Mouse (Mus musculus): ENCODE data around the gene Pik3c2b. TPM values are rescaled to one million over a fixed set of nuclear protein-coding genes. Genes with fewer than 3 reads are reported as not detected.

The Pik3c2b gene
- polyA plus RNA-seq, 1 experiment from 2014 or later: 15.4 TPM

DNA sequence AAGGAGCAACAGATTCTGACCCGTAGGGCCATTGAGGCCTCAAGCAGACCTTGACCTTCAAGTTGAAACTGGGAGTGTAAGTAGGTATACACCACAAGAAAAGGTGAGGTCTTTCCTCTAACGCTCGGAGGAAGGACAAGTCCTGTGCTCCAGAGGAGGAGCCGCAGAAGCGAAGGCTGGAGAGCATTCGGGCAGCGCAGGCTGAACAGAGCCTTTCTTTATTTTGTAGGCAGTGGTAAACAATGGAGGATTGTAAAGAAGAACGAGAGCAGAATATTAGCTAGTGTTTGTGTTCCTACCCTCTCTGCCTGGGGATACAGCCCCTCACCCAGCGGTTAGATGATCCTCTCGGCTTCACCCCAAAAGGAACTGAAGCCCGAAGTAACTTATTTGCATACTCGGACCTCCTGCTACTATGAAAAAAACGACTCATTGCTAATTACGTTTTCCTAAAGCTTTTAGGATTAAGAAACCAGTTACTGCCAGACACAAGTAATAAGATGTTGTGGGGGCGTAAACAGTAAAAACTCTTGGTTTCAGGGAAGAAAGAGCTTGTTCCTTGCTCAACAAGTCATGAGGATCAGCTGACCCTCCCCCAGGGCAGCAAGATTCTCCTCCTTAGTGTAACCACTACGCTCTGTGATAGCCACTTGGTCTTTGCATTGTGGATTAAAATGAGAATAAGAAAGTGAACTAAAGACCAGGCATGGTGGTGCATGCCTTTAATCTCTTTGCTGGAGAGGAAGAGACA is 84.2 kb downstream of the Pik3c2b start:
- H3K4me1 ChIP-seq (ENCODE audit: control insufficient read depth, insufficient read depth, low read length): peaks cover 8% of the 10 kb centered on the region
- no peaks in the 10 kb centered on the region for H3K9me3 ChIP-seq (ENCODE audit: control insufficient read depth, low read length)
- H3K27ac ChIP-seq (ENCODE audit: low read depth, low read length): peak overlapping the region; percentile 23
- H3K9ac ChIP-seq (ENCODE audit: low read length): peak overlapping the region; percentile 31; the same call in 1 of the 2 replicates
- DNase-seq (ENCODE audit: low spot score) (peak; percentile 25), ATAC-seq (ENCODE audit: insufficient read depth, low FRiP score, low TSS enrichment) (no peak)
- 22% methylated on average over 16 of the region's 16 CpGs for WGBS
- no peaks in the 10 kb centered on the region for H3K36me3 ChIP-seq (ENCODE audit: control insufficient read depth, insufficient read depth, low read length)
- no peaks in the 10 kb centered on the region for H3K27me3 ChIP-seq (ENCODE audit: control insufficient read depth, insufficient read depth, low read length)
- H3K4me2 ChIP-seq (ENCODE audit: low read depth): no peak overlapping the region
- H3K4me3 ChIP-seq (ENCODE audit: low read depth, low read length): no peak overlapping the region

DNA sequence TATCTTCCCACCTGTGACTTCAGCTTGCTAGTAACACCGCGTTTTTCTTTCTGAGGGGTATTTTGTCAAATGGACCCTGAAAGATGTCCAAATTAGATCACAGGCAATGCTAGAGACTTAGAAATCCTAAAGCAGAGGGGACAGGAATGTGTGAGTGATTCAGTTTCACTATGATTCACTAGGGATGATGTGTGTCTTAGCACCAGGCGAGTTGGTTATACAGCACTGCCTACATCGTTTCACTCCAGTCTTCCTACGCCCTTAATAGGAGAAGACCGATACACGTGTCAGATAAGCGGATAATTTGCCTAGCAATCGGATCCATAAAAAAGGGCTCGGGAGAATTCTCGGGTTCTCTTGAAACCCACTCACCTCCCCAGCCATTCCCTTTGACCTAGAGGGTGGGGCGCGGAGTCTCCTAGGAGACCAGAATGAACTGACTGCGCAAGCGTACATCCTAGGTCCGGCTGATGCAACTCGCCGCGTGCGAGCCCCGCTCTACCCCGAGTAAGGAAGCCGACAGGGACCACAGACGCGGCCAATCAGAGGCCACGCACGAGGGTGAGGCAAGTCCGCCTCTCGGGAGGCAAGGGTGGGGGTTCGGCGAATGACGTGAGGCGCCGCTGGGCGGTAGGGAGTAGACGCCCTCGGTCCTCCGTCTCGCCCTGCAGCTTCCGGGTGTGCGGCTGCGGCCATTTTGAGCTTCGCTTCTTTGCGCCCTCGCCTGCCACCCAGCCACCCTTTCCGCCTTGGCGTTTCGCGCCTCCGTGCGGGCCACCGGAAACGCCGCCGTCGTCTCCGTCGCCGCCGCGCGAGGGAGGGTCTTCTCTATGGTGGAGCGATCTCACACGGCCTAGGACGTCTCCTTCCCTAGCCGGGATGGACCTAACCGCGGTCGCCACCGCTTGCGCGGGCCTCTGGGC is 85.4 kb downstream of the Pik3c2b start, which contains the start of gene Ppp1r15b:
Ppp1r15b (plus strand) TSS at position 506 of the 923 bp plus-strand sequence.
- peaks cover 17% of the 10 kb centered on the region for H3K4me1 ChIP-seq (ENCODE audit: control insufficient read depth, insufficient read depth, low read length)
- peak within 1 kb of the TSS; percentile 91 for H3K9ac ChIP-seq (ENCODE audit: low read length)
- H3K27me3 ChIP-seq (ENCODE audit: control insufficient read depth, insufficient read depth, low read length): no peaks in the 10 kb centered on the region
- peak within 1 kb of the TSS; percentile 85 for H3K27ac ChIP-seq (ENCODE audit: low read depth, low read length)
- peak; percentile 99 for DNase-seq (ENCODE audit: low spot score)
- WGBS: 1% methylated on average over 72 of the region's 72 CpGs
- H3K4me3 ChIP-seq (ENCODE audit: low read depth, low read length): peak within 1 kb of the TSS; percentile 83
- H3K9me3 ChIP-seq (ENCODE audit: control insufficient read depth, low read length): no peaks in the 10 kb centered on the region
- no peaks in the 10 kb centered on the region for H3K36me3 ChIP-seq (ENCODE audit: control insufficient read depth, insufficient read depth, low read length)
- peak; percentile 98 for ATAC-seq (ENCODE audit: insufficient read depth, low FRiP score, low TSS enrichment)
- H3K4me2 ChIP-seq (ENCODE audit: low read depth): peak within 1 kb of the TSS; percentile 83

DNA sequence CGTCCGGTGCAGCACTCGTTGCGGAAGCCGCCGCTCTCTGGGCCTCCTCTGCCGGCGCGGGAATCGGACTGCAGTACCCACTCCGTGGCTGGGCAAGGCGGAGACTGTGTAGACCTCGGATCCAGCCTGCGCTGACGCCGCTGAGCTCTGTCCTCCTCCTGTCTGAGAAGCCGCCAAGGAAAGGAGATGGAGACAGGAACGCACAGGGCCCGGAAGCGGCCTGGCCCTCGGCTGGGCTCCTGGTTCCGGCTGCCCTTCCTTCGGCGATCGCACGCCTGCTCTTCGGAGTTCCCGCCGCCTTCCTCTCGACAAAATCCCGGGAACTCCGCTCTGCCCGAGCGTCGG is 86.1 kb downstream of the Pik3c2b start:
- H3K36me3 ChIP-seq (ENCODE audit: control insufficient read depth, insufficient read depth, low read length): no peaks in the 10 kb centered on the region
- H3K4me1 ChIP-seq (ENCODE audit: control insufficient read depth, insufficient read depth, low read length): peaks cover 19% of the 10 kb centered on the region
- ATAC-seq (ENCODE audit: insufficient read depth, low FRiP score, low TSS enrichment): no peak

DNA sequence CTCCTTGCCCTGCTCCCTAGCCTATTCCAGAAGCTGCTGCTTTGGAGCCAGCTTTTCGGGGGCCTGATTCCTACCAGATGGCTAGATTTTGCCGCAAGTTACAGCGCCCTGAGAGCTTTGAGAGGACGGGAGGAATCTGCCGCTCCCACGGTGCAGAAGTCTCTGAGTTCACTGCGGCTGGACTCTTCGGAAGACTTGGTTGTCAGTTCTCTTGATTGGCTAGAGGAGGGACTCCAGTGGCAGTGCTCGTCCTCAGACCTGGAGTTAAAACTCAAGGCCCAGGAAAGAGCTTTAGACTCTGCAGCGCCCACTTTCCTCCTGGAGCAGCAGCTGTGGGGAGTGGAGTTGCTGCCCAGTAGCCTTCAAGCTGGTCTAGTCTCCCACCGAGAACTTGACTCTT is 86.5 kb downstream of the Pik3c2b start:
- Histone ChIP-seq H3K4me2 (ENCODE audit: low read depth) (peak overlapping the region; percentile 83), H3K4me1 (ENCODE audit: control insufficient read depth, insufficient read depth, low read length) (peaks cover 19% of the 10 kb centered on the region), H3K36me3 (ENCODE audit: control insufficient read depth, insufficient read depth, low read length) (peaks cover under 1% of the 10 kb centered on the region; the same call in 1 of the 2 replicates), H3K4me3 (ENCODE audit: low read depth, low read length) (peak overlapping the region; percentile 83), H3K9ac (ENCODE audit: low read length) (peak overlapping the region; percentile 91), H3K27ac (ENCODE audit: low read depth, low read length) (peak overlapping the region; percentile 85), H3K27me3 (ENCODE audit: control insufficient read depth, insufficient read depth, low read length) (no peaks in the 10 kb centered on the region), H3K9me3 (ENCODE audit: control insufficient read depth, low read length) (no peaks in the 10 kb centered on the region)
- WGBS: under 1% methylated on average over 11 of the region's 11 CpGs
- ATAC-seq (ENCODE audit: insufficient read depth, low FRiP score, low TSS enrichment) (no peak), DNase-seq (ENCODE audit: low spot score) (no peak)

More for the DNA sequence above, 86.1 kb downstream of the Pik3c2b start:
- Histone ChIP-seq H3K4me2 (ENCODE audit: low read depth) (peak overlapping the region; percentile 83), H3K9ac (ENCODE audit: low read length) (peak overlapping the region; percentile 91), H3K4me3 (ENCODE audit: low read depth, low read length) (peak overlapping the region; percentile 83), H3K27me3 (ENCODE audit: control insufficient read depth, insufficient read depth, low read length) (no peaks in the 10 kb centered on the region), H3K27ac (ENCODE audit: low read depth, low read length) (peak overlapping the region; percentile 85), H3K9me3 (ENCODE audit: control insufficient read depth, low read length) (no peaks in the 10 kb centered on the region)
- WGBS: 0% methylated on average over 35 of the region's 35 CpGs
- DNase-seq (ENCODE audit: low spot score): no peak

DNA sequence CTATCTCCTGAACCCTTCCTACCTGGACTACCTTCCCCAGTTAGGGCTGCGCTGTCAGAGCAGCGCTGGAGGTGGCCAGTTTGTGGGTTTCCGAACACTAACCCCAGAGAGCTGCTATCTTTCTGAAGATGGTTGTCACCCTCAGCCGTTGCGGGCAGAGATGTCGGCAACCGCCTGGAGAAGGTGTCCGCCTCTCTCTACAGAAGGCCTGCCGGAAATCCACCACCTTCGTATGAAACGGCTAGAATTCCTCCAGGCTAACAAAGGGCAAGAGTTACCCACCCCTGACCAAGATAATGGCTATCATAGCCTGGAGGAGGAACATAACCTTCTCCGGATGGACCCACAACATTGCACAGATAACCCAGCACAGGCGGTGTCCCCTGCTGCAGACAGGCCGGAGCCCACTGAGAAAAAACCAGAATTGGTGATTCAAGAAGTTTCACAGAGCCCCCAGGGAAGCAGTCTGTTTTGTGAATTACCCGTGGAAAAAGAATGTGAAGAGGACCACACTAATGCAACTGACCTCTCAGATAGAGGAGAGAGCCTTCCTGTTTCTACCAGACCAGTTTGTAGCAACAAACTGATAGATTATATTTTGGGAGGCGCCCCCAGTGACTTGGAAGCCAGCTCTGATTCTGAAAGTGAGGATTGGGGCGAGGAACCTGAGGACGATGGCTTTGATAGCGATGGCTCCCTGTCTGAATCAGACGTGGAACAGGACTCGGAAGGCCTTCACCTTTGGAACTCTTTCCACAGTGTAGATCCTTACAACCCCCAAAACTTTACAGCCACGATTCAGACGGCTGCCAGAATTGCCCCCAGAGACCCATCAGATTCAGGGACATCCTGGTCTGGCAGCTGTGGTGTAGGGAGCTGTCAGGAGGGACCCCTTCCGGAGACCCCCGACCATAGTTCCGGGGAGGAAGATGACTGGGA is 87.2 kb downstream of the Pik3c2b start:
- no peaks in the 10 kb centered on the region for H3K9me3 ChIP-seq (ENCODE audit: control insufficient read depth, low read length)
- peak overlapping the region; percentile 83 for H3K4me2 ChIP-seq (ENCODE audit: low read depth)
- H3K27me3 ChIP-seq (ENCODE audit: control insufficient read depth, insufficient read depth, low read length): no peaks in the 10 kb centered on the region
- H3K27ac ChIP-seq (ENCODE audit: low read depth, low read length): no peak overlapping the region
- ATAC-seq (ENCODE audit: insufficient read depth, low FRiP score, low TSS enrichment) (no peak), DNase-seq (ENCODE audit: low spot score) (no peak)
- H3K36me3 ChIP-seq (ENCODE audit: control insufficient read depth, insufficient read depth, low read length): peaks cover 6% of the 10 kb centered on the region; the same call in 1 of the 2 replicates
- H3K9ac ChIP-seq (ENCODE audit: low read length): peak overlapping the region; percentile 91
- H3K4me3 ChIP-seq (ENCODE audit: low read depth, low read length): peak overlapping the region; percentile 83
- WGBS: 14% methylated on average over 26 of the region's 26 CpGs
- H3K4me1 ChIP-seq (ENCODE audit: control insufficient read depth, insufficient read depth, low read length): peaks cover 19% of the 10 kb centered on the region

- Histone ChIP-seq H3K27me3 (ENCODE audit: control insufficient read depth, insufficient read depth, low read length) (no peaks in the 10 kb centered on the region), H3K9me3 (ENCODE audit: control insufficient read depth, low read length) (no peaks in the 10 kb centered on the region), H3K4me1 (ENCODE audit: control insufficient read depth, insufficient read depth, low read length) (peaks cover 19% of the 10 kb centered on the region), H3K36me3 (ENCODE audit: control insufficient read depth, insufficient read depth, low read length) (peaks cover 7% of the 10 kb centered on the region; the same call in 1 of the 2 replicates), H3K27ac (ENCODE audit: low read depth, low read length) (no peak overlapping the region), H3K9ac (ENCODE audit: low read length) (peak overlapping the region; percentile 91), H3K4me2 (ENCODE audit: low read depth) (peak overlapping the region; percentile 83), H3K4me3 (ENCODE audit: low read depth, low read length) (peak overlapping the region; percentile 83)
- no peak for DNase-seq (ENCODE audit: low spot score)
- 20% methylated on average over 2 of the region's 2 CpGs for WGBS
- no peak for ATAC-seq (ENCODE audit: insufficient read depth, low FRiP score, low TSS enrichment)
Measured at GRCm38 (mm10) chr1:133133425-133133824, 88.0 kb downstream of the Pik3c2b start.

DNA sequence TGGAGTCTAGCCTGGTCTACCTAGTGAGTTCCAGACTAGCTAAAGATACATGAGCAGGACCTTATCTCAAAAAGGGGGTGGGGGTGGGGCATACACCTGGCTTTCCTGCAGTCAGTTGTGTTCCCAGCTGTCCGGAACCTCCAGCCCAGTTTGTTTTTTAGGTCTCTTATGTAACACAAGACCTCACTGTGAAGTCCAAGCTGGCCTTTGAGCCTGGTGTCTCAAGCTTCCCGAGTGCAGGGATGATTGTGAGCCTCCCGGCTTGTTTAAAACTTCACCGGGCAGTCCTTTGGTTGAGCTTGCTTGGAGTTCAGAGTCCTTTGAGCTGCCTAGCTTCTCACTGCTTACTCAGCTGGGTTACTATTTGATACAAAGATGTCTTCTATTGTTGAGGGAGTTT is 88.6 kb downstream of the Pik3c2b start:
- Histone ChIP-seq H3K9me3 (ENCODE audit: control insufficient read depth, low read length) (no peaks in the 10 kb centered on the region), H3K4me1 (ENCODE audit: control insufficient read depth, insufficient read depth, low read length) (peaks cover 19% of the 10 kb centered on the region), H3K36me3 (ENCODE audit: control insufficient read depth, insufficient read depth, low read length) (peaks cover 11% of the 10 kb centered on the region; the same call in 1 of the 2 replicates), H3K9ac (ENCODE audit: low read length) (peak overlapping the region; percentile 44), H3K27me3 (ENCODE audit: control insufficient read depth, insufficient read depth, low read length) (no peaks in the 10 kb centered on the region), H3K27ac (ENCODE audit: low read depth, low read length) (no peak overlapping the region), H3K4me3 (ENCODE audit: low read depth, low read length) (peak overlapping the region; percentile 83), H3K4me2 (ENCODE audit: low read depth) (peak overlapping the region; percentile 83)
- ATAC-seq (ENCODE audit: insufficient read depth, low FRiP score, low TSS enrichment) (no peak), DNase-seq (ENCODE audit: low spot score) (no peak)
- 45% methylated on average over 4 of the region's 4 CpGs for WGBS

DNA sequence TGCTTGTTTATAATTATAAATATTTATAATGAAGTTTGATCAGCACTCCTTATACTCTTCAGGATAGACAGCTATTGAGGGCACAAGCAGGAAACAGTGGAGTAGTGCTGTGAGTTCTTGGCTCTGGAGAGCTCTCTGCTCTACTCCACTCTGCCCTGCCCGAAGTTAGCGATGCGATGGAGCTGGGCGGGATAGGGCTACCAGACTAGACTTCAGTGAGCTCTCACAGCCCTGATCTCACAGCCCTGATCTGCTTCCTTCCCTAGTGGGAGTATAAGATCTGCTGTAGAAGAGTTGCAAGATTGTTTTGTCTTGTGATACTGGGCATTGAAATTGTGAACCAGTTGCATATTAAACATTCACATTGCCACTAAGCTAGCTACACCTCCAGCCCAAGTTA is 89.4 kb downstream of the Pik3c2b start:
- Histone ChIP-seq H3K9ac (ENCODE audit: low read length) (no peak overlapping the region), H3K4me2 (ENCODE audit: low read depth) (peak overlapping the region; percentile 83), H3K9me3 (ENCODE audit: control insufficient read depth, low read length) (no peaks in the 10 kb centered on the region), H3K27ac (ENCODE audit: low read depth, low read length) (no peak overlapping the region), H3K4me1 (ENCODE audit: control insufficient read depth, insufficient read depth, low read length) (peaks cover 19% of the 10 kb centered on the region), H3K27me3 (ENCODE audit: control insufficient read depth, insufficient read depth, low read length) (no peaks in the 10 kb centered on the region), H3K4me3 (ENCODE audit: low read depth, low read length) (peak overlapping the region; percentile 83), H3K36me3 (ENCODE audit: control insufficient read depth, insufficient read depth, low read length) (peaks cover 11% of the 10 kb centered on the region)
- 51% methylated on average over 4 of the region's 4 CpGs for WGBS
- ATAC-seq (ENCODE audit: insufficient read depth, low FRiP score, low TSS enrichment) (no peak), DNase-seq (ENCODE audit: low spot score) (no peak)

All from neural tube, embryonic 11.5 days (tissue).